Mouse (Mus musculus) hindbrain, embryonic 15.5 days (tissue): Measurements from ENCODE around the gene Larp1. TPM values are rescaled to one million over a fixed set of nuclear protein-coding genes. Genes with fewer than 3 reads are reported as not detected.
"Not testable (repeated sequence)": the region's sequence is repeated elsewhere in the genome, so short reads cannot be mapped to it uniquely, and the experiment has no call there.

Experiments used
- ATAC-seq: fragments of 200-750 bp; cut with Nextera tagmentation; 2 replicates; pipeline ENCODE4 v1.8.0; 2017; ENCODE audit warnings: low read depth, moderate number of reproducible peaks, moderate TSS enrichment; ENCODE audit not compliant: low FRiP score
- H3K27ac ChIP-seq: fragments of 300-500 bp; sonication (generic); replicated peaks from 2 replicates; pipeline ENCODE4 v1.5.1; 2015; ENCODE audit warnings: mild to moderate bottlenecking, inconsistent platforms
- H3K27me3 ChIP-seq: fragments of 300-500 bp; sonication (generic); 2 replicates; pipeline ENCODE4 v1.6.1; 2015; ENCODE audit warnings: control low read depth, inconsistent platforms
- H3K36me3 ChIP-seq: fragments of 300-500 bp; sonication (generic); 2 replicates; pipeline ENCODE4 v1.6.1; 2015; ENCODE audit warnings: control low read depth, inconsistent platforms
- H3K4me1 ChIP-seq: fragments of 300-500 bp; sonication (generic); replicated peaks from 2 replicates; pipeline ENCODE4 v1.6.1; 2015; ENCODE audit warnings: control low read depth, inconsistent platforms
- H3K4me2 ChIP-seq: fragments of 300-500 bp; sonication (generic); 2 replicates; pipeline ENCODE4 v1.6.1; 2015; ENCODE audit warnings: moderate library complexity, mild to moderate bottlenecking, inconsistent platforms
- H3K4me3 ChIP-seq: fragments of 300-500 bp; sonication (generic); 2 replicates; pipeline ENCODE4 v1.5.1; 2015; ENCODE audit warnings: mild to moderate bottlenecking, inconsistent platforms
- H3K9ac ChIP-seq: fragments of 300-500 bp; sonication (generic); 2 replicates; pipeline ENCODE4 v1.6.1; 2015; ENCODE audit warnings: inconsistent platforms
- H3K9me3 ChIP-seq: fragments of 300-500 bp; sonication (generic); 2 replicates; pipeline ENCODE4 v1.6.1; 2016; ENCODE audit warnings: control low read depth, inconsistent platforms
- WGBS: fragments of 180-500 bp; shearing (Covaris S2); methylation state at CpG from one replicate; pipeline ENCODE4 v1.1.7; 2015; 5-methylcytosine and 5-hydroxymethylcytosine counted together
- polyA plus RNA-seq: library from polyadenylated mRNA; unstranded; fragments of >200 nt; fragmentation: Nextera tagmentation; extraction: Ambion mirVana; gene quantifications from 2 replicates; pipeline ENCODE4 v1.2.1, GENCODE M21; 2015

Larp1 gene
- polyA plus RNA-seq, 1 experiment from 2014 or later, result 20.6 TPM

- H3K36me3 ChIP-seq, result no peaks in the 10 kb centered on the region
- no peak overlapping the region for H3K9ac ChIP-seq
- ATAC-seq, result no peak
- peaks cover 5% of the 10 kb centered on the region; the same call in 1 of the 2 replicates for H3K4me1 ChIP-seq
- no peak overlapping the region for H3K4me3 ChIP-seq
- H3K27me3 ChIP-seq, result peaks cover 14% of the 10 kb centered on the region
- H3K27ac ChIP-seq, result no peak overlapping the region
- H3K4me2 ChIP-seq, result no peak overlapping the region
- WGBS, result 67% methylated on average over 4 of the region's 4 CpGs
- H3K9me3 ChIP-seq, result no peaks in the 10 kb centered on the region
These were observed 85.9 kb downstream of the Larp1 start for GRCm38 (mm10) chr11:58094766-58095165.

- ATAC-seq, result no peak
- Histone ChIP-seq H3K4me2 (no peak overlapping the region), H3K4me1 (peaks cover 5% of the 10 kb centered on the region; the same call in 1 of the 2 replicates), H3K9ac (no peak overlapping the region), H3K27ac (no peak overlapping the region), H3K27me3 (peaks cover 14% of the 10 kb centered on the region), H3K36me3 (no peaks in the 10 kb centered on the region), H3K4me3 (no peak overlapping the region), H3K9me3 (no peaks in the 10 kb centered on the region)
- whole genome bisulfite sequencing, result 93% methylated on average over 1 of the region's 1 CpGs
These were observed 86.7 kb downstream of the Larp1 start for GRCm38 (mm10) chr11:58095561-58095960.

GRCm38 (mm10) chr11:58096160-58096559 is 87.3 kb downstream of the Larp1 start:
- H3K4me1 ChIP-seq, result peaks cover 5% of the 10 kb centered on the region; the same call in 1 of the 2 replicates
- 84% methylated on average over 5 of the region's 5 CpGs for WGBS
- ATAC-seq, result no peak
- H3K4me2 ChIP-seq, result no peak overlapping the region
- no peaks in the 10 kb centered on the region for H3K36me3 ChIP-seq
- no peaks in the 10 kb centered on the region for H3K9me3 ChIP-seq
- no peak overlapping the region for H3K4me3 ChIP-seq
- H3K27ac ChIP-seq, result no peak overlapping the region
- H3K9ac ChIP-seq, result no peak overlapping the region
- peaks cover 14% of the 10 kb centered on the region for H3K27me3 ChIP-seq

GRCm38 (mm10) chr11:58096821-58097620 is 88.2 kb downstream of the Larp1 start:
- Histone ChIP-seq H3K27me3 (peaks cover 14% of the 10 kb centered on the region), H3K9me3 (no peaks in the 10 kb centered on the region), H3K4me1 (peaks cover 5% of the 10 kb centered on the region; the same call in 1 of the 2 replicates), H3K4me3 (peak overlapping the region; percentile 29; the same call in 1 of the 2 replicates), H3K27ac (no peak overlapping the region), H3K9ac (no peak overlapping the region), H3K36me3 (no peaks in the 10 kb centered on the region), H3K4me2 (peak overlapping the region; percentile 59)
- ATAC-seq, result no peak
- 52% methylated on average over 20 of the region's 20 CpGs for WGBS

- Histone ChIP-seq H3K4me2 (peak overlapping the region; percentile 59), H3K9me3 (no peaks in the 10 kb centered on the region), H3K4me3 (peak overlapping the region; percentile 29), H3K36me3 (no peaks in the 10 kb centered on the region), H3K27ac (no peak overlapping the region), H3K27me3 (peaks cover 14% of the 10 kb centered on the region), H3K4me1 (peaks cover 6% of the 10 kb centered on the region; the same call in 1 of the 2 replicates), H3K9ac (no peak overlapping the region)
- 0 out of 2 replicates have a peak, but pooled peaks have one; percentile 24 for ATAC-seq
- 3% methylated on average over 30 of the region's 38 CpGs for WGBS
These were observed 88.9 kb downstream of the Larp1 start for GRCm38 (mm10) chr11:58097621-58098365.

GRCm38 (mm10) chr11:58098366-58098720 is 89.5 kb downstream of the Larp1 start:
- not testable (repeated sequence) for H3K9me3 ChIP-seq, ATAC-seq, H3K9ac ChIP-seq, H3K36me3 ChIP-seq, H3K27ac ChIP-seq, H3K4me3 ChIP-seq, H3K4me2 ChIP-seq
- WGBS, result 65% methylated on average over 5 of the region's 5 CpGs
- Histone ChIP-seq H3K4me1 (peaks cover 12% of the 10 kb centered on the region), H3K27me3 (peaks cover 14% of the 10 kb centered on the region)

GRCm38 (mm10) chr11:58100006-58100405 is 91.1 kb downstream of the Larp1 start:
- H3K36me3 ChIP-seq, result no peaks in the 10 kb centered on the region
- no peak for ATAC-seq
- H3K9ac ChIP-seq, result no peak overlapping the region
- H3K27me3 ChIP-seq, result peaks cover 14% of the 10 kb centered on the region
- H3K9me3 ChIP-seq, result no peaks in the 10 kb centered on the region
- H3K4me2 ChIP-seq, result no peak overlapping the region
- 94% methylated on average over 2 of the region's 2 CpGs for WGBS
- H3K4me1 ChIP-seq, result peaks cover 19% of the 10 kb centered on the region
- no peak overlapping the region for H3K4me3 ChIP-seq
- H3K27ac ChIP-seq, result no peak overlapping the region

- Histone ChIP-seq H3K9ac (no peak overlapping the region), H3K4me3 (no peak overlapping the region), H3K36me3 (no peaks in the 10 kb centered on the region), H3K4me1 (peaks cover 30% of the 10 kb centered on the region), H3K27me3 (peaks cover 11% of the 10 kb centered on the region), H3K4me2 (no peak overlapping the region), H3K9me3 (no peaks in the 10 kb centered on the region), H3K27ac (no peak overlapping the region)
- 88% methylated on average over 4 of the region's 4 CpGs for WGBS
- no peak for ATAC-seq
These were observed 92.4 kb downstream of the Larp1 start for GRCm38 (mm10) chr11:58101194-58101720.

GRCm38 (mm10) chr11:58102146-58102545 is 93.3 kb downstream of the Larp1 start:
- ATAC-seq, result no peak
- peaks cover 11% of the 10 kb centered on the region for H3K27me3 ChIP-seq
- 88% methylated on average over 3 of the region's 3 CpGs for WGBS
- peaks cover 34% of the 10 kb centered on the region for H3K4me1 ChIP-seq
- H3K4me3 ChIP-seq, result no peak overlapping the region
- H3K4me2 ChIP-seq, result no peak overlapping the region
- no peaks in the 10 kb centered on the region for H3K9me3 ChIP-seq
- H3K27ac ChIP-seq, result no peak overlapping the region
- no peak overlapping the region for H3K9ac ChIP-seq
- H3K36me3 ChIP-seq, result no peaks in the 10 kb centered on the region

GRCm38 (mm10) chr11:58102581-58103343 is 93.9 kb downstream of the Larp1 start:
- H3K4me3 ChIP-seq, result peak overlapping the region; percentile 93
- no peaks in the 10 kb centered on the region for H3K36me3 ChIP-seq
- WGBS, result 88% methylated on average over 9 of the region's 9 CpGs
- H3K4me2 ChIP-seq, result peak overlapping the region; percentile 69
- no peak for ATAC-seq
- no peak overlapping the region; the same call in 1 of the 2 replicates for H3K27ac ChIP-seq
- H3K27me3 ChIP-seq, result peaks cover 11% of the 10 kb centered on the region
- H3K9me3 ChIP-seq, result no peaks in the 10 kb centered on the region
- no peak overlapping the region for H3K9ac ChIP-seq
- peaks cover 37% of the 10 kb centered on the region for H3K4me1 ChIP-seq

GRCm38 (mm10) chr11:58103344-58103653 is 94.4 kb downstream of the Larp1 start:
- Histone ChIP-seq H3K9me3 (no peaks in the 10 kb centered on the region), H3K27me3 (peaks cover 10% of the 10 kb centered on the region), H3K4me2 (peak overlapping the region; percentile 69), H3K4me1 (peaks cover 36% of the 10 kb centered on the region), H3K4me3 (peak overlapping the region; percentile 93), H3K36me3 (no peaks in the 10 kb centered on the region), H3K27ac (peak overlapping the region; percentile 89), H3K9ac (peak overlapping the region; percentile 69)
- ATAC-seq, result peak; percentile 67
- 58% methylated on average over 13 of the region's 13 CpGs for WGBS
